Mouse (Mus musculus): Measurements from ENCODE around the gene Crlf3.

DNA sequence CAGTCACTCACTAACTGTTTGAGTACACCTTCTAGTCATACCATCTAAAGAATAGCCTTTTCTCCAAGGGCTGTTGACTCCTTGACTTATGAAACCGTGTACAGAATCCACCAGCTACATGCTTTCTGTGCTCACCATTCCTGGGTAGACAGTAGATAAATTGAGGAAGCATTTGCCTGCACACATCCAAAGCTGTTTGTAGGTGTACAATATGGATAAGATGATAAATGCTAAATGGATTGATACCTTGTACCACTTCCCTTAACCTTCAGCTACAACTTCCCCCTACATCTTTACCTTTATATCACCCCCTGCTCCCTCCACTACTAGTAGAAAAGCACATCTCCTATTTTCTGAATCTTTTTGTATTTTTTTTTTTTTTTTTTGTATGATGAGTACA is 23.6 kb upstream of the Crlf3 start:
- TF ChIP-seq NELFE (IDR thresholded peaks at IDR 0.05; ENCODE audit: low read depth, low read length) (no peak), ELF1 (IDR thresholded peaks at IDR 0.05; ENCODE audit: low read depth, low read length) (no peak), MYC (IDR thresholded peaks at IDR 0.05; ENCODE audit: low read depth, low read length) (no peak)

Measured in CH12.LX (cell line).